Mouse (Mus musculus) liver, adult (tissue): ENCODE measurements around the gene Lrrc20.

Experiments
- GATA4 ChIP-seq: IDR thresholded peaks from 2 replicates; pipeline ENCODE4 v1.6.1; 2014; ENCODE audit warnings: mild to moderate bottlenecking, low read length; ENCODE audit not compliant: insufficient replicate concordance

Lrrc20 gene

DNA sequence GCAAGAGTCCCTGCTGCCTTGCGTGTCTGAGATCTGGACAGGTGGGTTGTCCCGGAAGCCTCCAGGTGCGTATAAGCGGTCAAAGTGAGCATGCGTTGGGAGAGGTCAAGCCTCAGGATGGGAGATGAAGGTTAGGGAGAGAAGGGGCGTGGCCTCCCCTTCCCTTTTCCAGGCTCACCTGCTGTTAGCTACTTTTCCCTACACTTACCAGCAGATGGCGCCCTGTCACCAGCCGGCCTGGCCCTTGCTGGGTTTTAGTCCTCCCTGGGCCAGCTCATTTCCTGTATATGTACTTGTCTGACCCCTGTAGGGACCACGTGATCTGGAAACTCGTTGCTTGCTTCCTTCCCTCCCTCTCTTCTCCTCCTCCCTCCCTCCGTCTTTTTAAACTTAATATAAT lies 16.4 kb downstream of the Lrrc20 start:
- no peak for TF ChIP-seq GATA4

DNA sequence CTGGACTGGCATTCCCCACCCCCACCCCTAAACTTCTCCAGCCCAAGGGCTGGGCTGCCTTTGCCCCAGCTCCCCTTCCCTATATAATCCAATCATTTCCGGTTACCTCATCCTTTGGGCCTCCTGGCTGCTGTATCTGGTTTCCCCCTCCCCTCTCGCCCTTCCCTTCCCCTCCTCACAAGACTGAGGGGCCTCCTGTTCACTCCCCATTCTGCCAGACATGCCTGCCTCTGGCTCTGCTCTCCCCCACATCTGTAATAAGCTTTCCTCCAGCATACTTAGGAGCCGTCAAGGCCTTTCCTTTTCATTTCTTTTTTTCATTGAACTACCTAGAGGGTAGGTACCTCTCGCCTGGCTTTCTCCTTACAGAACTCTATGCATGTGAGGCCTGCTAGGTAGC lies 19.9 kb downstream of the Lrrc20 start:
- no peak for TF ChIP-seq GATA4

GRCm38 (mm10) chr10:61496231-61496630 lies 20.6 kb downstream of the Lrrc20 start:
- TF ChIP-seq GATA4 = no peak

DNA sequence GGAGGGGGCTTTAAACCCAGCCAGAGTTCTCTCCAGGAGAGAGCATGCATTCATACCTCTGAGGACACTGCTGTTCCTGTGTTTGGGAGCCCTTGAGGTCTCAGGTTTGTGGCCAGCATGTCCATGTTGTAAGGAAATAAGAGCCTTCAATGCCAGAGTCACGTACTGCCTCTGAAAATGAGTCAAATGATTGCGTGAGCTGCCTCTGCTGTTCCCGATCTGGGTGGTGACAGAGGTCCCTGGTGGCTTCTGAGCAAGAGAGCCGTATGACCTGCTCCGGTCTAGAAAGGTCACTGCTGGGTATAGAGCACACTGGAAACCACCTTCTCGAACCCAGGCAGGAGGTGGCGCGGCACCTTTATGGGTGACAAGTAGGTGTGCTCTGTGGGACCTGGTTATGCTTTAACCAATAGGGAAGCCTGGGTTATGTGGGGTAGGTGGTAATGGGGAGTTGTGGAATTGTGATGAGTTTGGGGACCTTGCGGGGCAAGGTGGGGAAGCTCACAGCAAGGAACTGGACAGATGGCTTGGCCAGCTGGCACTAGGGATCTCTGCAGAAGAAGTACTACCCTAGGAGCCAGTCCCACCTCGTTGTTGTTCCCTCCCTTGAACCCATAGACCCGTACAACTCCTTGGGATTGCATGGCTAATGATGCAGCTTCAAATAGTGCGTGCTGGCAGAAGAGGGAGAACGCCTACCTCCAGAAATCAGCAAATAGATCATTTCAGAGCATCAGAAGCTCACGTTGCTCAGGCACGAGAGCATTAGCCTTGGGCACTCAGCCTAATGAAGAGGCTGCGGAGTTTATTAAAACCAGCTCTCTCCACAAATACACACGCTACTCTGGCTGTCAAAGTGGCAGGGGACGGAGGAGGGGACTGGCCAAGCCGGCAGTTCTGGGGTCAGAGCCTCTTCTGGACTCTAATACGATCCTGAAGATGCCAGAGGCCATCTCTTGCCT lies 24.2 kb downstream of the Lrrc20 start:
- no peak for TF ChIP-seq GATA4

DNA sequence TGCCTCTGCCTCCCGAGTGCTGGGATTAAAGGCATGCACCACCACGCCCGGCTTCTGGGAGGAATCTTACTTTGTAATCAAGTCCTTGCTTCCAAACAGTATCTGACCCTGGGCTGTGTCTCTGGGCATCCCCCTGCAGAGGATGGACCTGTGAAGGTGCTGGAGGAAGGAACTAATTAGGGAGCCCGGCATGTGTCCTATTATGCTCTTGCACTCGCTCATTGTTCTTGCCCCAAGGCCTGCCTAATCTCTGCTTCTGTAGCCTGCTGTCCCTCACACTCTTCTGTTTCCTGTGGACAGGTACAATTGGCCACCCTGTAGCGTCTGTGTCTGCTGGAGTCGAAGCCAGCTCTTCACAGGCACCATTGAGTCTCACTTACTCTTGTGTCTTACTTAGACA lies 25.2 kb downstream of the Lrrc20 start:
- TF ChIP-seq GATA4 = no peak

- TF ChIP-seq GATA4 = no peak
Measured at GRCm38 (mm10) chr10:61504073-61504472, 28.5 kb downstream of the Lrrc20 start.

DNA sequence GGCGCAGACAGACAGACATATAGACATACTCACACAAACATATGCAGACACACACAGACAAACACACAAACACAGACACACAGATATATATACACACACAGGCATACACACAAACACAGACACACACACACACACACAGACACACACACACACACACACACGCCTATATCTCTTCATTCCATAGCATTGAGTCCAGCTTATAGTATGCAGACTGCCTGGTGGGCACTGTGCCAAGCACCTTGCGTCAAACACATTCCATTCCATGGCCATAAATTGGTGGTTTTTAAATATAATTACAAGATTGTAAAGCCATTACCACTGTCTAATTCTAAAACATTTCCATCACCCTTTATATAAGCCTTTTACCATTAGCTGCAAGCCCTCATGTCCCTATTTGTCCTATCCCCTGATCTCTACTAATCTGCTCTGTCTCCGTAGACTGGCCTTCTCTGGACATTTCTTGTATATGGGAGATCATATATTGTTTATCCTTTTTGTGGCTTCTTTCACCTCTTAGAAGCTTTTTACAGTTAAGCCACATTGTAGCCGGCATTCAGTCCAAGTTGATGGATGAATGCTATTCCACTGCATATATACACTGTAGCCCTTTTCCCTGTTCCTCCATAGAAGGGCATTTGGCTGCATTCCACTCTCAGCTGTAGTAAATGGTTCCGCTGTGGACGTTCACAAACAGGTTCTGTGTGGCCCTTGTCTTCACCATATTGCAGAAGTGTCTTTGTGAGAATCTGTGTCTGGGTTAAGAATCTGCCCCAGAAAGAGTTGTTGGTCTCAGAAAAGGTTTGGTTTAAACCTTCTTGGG lies 31.0 kb downstream of the Lrrc20 start:
- TF ChIP-seq GATA4 = no peak

- no peak for TF ChIP-seq GATA4
Measured at GRCm38 (mm10) chr10:61509873-61510272, 34.3 kb downstream of the Lrrc20 start.

GRCm38 (mm10) chr10:61510809-61511208 lies 35.2 kb downstream of the Lrrc20 start:
- no peak for TF ChIP-seq GATA4

GRCm38 (mm10) chr10:61512215-61512889 lies 36.8 kb downstream of the Lrrc20 start:
- no peak for TF ChIP-seq GATA4

DNA sequence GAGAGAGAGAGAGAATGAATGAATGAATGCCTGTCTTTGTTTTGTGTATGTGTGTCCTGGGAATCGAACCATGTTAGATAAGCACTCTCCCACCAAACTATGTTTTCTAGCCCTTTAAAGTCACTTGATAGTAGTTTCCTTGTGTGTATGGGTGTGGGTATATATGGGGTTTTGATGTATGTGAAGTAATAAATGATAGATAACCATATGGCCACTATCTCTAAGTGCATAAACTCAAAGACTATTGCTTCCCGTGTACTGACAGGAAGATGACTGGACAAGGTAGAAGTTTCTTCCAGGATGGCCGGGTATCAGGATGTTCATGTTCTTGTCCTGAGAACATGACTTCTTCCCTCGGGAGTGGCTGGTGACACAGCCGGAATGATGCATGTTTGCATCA lies 41.3 kb downstream of the Lrrc20 start:
- TF ChIP-seq GATA4 = no peak

GRCm38 (mm10) chr10:61517296-61518071 lies 41.9 kb downstream of the Lrrc20 start:
- no peak for TF ChIP-seq GATA4

DNA sequence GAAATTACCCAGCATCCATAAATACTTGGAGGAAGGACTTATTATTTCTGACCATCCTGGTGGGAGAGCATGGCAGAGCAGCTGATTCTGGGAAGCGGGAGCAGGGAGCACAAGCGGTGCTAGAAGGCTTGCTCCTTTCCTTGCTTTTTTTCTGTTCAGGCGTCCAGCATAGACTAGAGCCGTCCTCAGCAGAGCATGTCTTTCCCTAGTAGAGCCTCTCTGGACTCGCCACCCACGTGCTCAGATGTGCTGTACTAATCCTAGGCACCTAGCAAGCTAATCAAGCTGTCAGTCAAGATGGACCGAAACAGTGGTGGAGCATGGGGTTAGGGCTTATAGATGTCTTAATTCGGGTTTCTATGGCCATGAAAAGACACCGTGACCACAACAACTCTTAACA lies 42.7 kb downstream of the Lrrc20 start:
- no peak for TF ChIP-seq GATA4

GRCm38 (mm10) chr10:61519491-61519890 lies 43.9 kb downstream of the Lrrc20 start:
- TF ChIP-seq GATA4 = no peak

- TF ChIP-seq GATA4 = no peak
Measured at GRCm38 (mm10) chr10:61520714-61521113, 45.1 kb downstream of the Lrrc20 start.

- no peak for TF ChIP-seq GATA4
Measured at GRCm38 (mm10) chr10:61530936-61531335, 55.3 kb downstream of the Lrrc20 start.
